Mouse (Mus musculus) macrophage (primary cell): ENCODE results near the gene Pde4b. TPM values are rescaled to one million over a fixed set of nuclear protein-coding genes. Genes with fewer than 3 reads are reported as not detected.
"Not testable (repeated sequence)": the region's sequence is repeated elsewhere in the genome, so short reads cannot be mapped to it uniquely, and the experiment has no call there.

ENCODE experiments used
- H3K27ac ChIP-seq: fragments of 350-480 bp; formaldehyde crosslinking; 2 replicates; pipeline ENCODE4 v1.9.0; 2021
- H3K36me3 ChIP-seq: fragments of 350-480 bp; formaldehyde crosslinking; 2 replicates; pipeline ENCODE4 v1.9.0; 2021; ENCODE audit errors: inconsistent target
- H3K4me3 ChIP-seq: fragments of 350-480 bp; formaldehyde crosslinking; 2 replicates; pipeline ENCODE4 v1.9.0; 2021; ENCODE audit errors: inconsistent target
- H3K79me2 ChIP-seq: fragments of 350-480 bp; formaldehyde crosslinking; 2 replicates; pipeline ENCODE4 v1.9.0; 2021; ENCODE audit errors: inconsistent target
- WGBS: methylation state at CpG from one replicate; pipeline ENCODE4 v1.1.7; 2026; ENCODE audit warnings: inconsistent platforms; ENCODE audit not compliant: missing documents; 5-methylcytosine and 5-hydroxymethylcytosine counted together
- polyA plus RNA-seq: library from polyadenylated mRNA; stranded (reverse); fragments of 250-400 nt; gene quantifications from 3 replicates; pipeline ENCODE4 v1.2.4, GENCODE M21; 2018; ENCODE audit warnings: inconsistent platforms
- total RNA-seq, 78 experiments: library from RNA; depleted of rRNA; stranded (reverse); fragments of 250-400 nt; gene quantifications; 1 replicate in 9 of 78; 2 replicates in 24 of 78; 3 replicates in 43 of 78; 4 replicates in 2 of 78; pipeline ENCODE4 v1.2.4; 2018; ENCODE audit warnings: inconsistent platforms in 56 of 78

The Pde4b gene
- total RNA-seq (2018; cell fraction: chromatin; rRNA removed), result 100 to 1,000 TPM in 18 of 26 experiments, 10 to 100 TPM in 8; 15.2 to 479 (median 168) TPM
- 100 to 1,000 TPM in 12 of 26 experiments, 10 to 100 TPM in 13, 1 to 10 TPM in 1; 9.0 to 313 (median 64.9) TPM for total RNA-seq (2018; cell fraction: cytosol; rRNA removed)
- total RNA-seq (2018; cell fraction: nucleus; rRNA removed), result 100 to 1,000 TPM in 19 of 26 experiments, 10 to 100 TPM in 7; 12.3 to 456 (median 192) TPM
- polyA plus RNA-seq, result 4.2 to 15.0 TPM (median 9.6 TPM) in 3 replicates

DNA sequence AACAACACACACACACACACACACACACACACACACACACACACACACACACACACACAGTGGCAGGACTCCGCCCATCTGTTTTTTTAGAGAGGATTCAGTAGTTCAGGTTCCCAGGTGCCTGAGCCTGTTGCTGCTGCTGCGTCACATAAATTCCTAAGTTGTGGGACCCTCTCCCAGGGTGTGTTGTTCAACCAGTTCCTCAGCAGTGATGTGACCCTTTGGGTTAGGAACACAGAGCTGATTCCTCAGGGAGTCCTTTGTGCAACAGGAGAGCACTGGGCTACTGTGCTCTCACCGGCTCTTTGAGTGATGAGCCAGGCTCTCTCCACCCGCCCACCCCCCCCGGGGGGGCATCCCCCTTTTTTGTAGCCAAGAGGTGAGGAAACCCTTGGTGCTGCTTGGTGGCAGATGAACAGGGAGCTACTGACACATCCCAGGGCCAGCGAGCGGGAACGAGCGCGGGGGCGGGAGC lies at the start of gene Pde4b:
TSS of gene Pde4b (plus strand) at position 453 of the 475 bp plus-strand sequence.
- 21% methylated on average over 11 of the region's 11 CpGs for WGBS
- no peak within 1 kb of the TSS for H3K4me3 ChIP-seq
- H3K27ac ChIP-seq, result no peak within 1 kb of the TSS
- no peaks in the 10 kb centered on the region for H3K79me2 ChIP-seq
- no peaks in the 10 kb centered on the region for H3K36me3 ChIP-seq

DNA sequence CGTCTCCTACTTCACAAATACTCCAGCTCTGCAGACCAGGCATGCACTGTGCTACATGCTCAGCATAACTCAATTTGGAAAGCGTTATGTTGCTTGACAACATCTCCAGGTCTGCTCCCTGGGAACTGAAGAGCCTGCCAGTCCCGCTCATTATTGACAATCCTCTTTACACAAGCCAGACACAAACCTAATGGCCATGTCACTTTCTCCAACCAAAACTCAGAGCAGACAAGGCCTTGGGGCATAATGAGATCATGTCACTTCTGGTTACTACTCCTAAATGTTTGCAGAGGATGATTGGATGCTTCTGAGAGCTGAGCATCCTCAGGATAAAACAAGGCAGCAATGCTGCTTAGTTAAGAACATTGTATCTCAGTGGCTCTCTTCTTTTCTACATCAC lies 47.2 kb upstream of the Pde4b start:
- Histone ChIP-seq H3K27ac (no peak overlapping the region), H3K4me3 (no peak overlapping the region), H3K36me3 (no peaks in the 10 kb centered on the region), H3K79me2 (no peaks in the 10 kb centered on the region)
- WGBS, result 90% methylated on average over 3 of the region's 3 CpGs

DNA sequence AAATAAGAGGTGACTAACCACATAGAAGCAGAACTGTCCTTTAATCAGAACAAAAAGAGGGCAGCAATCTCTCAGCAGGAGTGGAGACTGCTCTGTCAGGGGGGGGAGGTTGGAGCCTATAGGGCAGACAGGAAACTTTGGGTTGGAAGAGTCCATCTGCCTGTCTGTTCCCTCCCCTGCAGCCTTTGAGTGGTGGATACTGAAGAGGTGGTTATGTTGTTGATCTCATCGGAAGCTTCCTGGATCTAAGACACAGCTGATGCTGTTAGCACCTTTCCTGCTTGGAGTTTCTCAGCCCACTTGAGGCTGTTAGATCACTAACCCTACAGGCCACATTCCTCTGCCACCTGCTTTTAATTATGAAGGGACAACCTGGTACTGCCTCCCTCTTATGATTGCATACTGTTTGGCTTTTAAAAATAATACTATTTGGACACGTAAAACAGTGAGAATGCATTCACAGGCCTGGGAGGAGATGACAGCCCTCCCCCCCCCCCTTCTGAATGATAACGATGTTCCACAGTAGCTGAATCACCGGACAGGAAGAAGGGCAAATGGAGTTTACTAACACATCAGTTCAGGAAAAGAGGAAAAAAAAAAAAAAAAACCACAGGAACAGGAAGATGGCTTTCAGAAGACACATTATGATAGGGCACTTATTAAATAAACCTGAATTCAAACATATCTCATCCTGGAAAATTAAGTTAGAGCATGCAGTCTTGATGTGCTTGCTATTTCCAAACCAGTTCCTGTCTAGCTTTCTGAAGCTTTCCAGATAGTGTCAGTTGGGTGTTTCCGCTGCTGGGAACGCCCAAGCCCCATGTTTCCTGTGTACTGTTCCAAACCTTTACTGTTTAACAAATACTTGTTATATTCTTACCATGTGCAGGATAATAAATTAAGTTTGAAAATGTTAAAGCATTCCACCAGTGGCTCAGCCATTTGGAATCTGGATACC lies 41.9 kb upstream of the Pde4b start:
- H3K36me3 ChIP-seq, result no peaks in the 10 kb centered on the region
- 49% methylated on average over 6 of the region's 6 CpGs for WGBS
- no peak overlapping the region for H3K4me3 ChIP-seq
- H3K79me2 ChIP-seq, result no peaks in the 10 kb centered on the region
- H3K27ac ChIP-seq, result no peak overlapping the region

DNA sequence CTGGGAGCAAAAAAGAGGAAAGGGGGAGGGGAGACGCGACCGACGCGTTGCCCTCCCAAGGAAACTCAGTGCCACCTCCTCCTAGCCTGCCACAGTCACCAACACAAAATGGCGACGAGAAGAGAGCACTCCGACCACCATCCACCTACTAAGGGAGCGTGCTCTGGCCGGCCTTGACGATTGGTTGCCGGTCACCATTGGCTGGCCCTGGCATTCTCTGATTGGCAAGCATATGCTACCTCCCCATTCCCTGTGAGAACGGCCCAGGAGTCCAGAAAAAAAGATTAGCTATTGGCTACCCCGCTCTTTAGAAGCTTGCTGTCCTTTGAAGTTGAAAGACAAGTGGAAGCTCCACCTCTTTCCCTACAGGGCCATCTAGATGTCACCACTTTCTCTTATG lies 38.0 kb upstream of the Pde4b start:
- WGBS, result 97% methylated on average over 8 of the region's 14 CpGs
- H3K27ac ChIP-seq, H3K79me2 ChIP-seq, H3K4me3 ChIP-seq, H3K36me3 ChIP-seq: not testable (repeated sequence)

DNA sequence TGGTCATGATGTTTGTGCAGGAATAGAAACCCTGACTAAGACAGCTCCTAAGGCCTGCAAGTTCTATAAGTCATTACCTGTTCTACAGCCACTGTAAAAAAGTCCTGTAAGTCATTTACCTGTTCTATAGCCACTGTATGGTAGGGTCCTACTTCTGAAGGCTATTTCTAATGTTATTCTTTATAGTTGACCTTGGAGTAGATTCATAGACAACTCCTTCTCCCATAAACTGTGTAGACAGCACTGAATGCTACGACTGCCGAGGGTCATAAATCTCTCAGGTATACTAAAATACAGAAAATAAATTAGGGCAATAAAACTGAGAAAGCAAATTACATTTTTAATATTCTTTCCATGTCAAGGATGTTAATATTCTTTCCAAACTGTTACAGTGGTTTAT lies 26.0 kb upstream of the Pde4b start:
- Histone ChIP-seq H3K36me3 (no peaks in the 10 kb centered on the region), H3K27ac (no peak overlapping the region), H3K79me2 (no peaks in the 10 kb centered on the region), H3K4me3 (no peak overlapping the region)
- 89% methylated on average over 2 of the region's 2 CpGs for WGBS

DNA sequence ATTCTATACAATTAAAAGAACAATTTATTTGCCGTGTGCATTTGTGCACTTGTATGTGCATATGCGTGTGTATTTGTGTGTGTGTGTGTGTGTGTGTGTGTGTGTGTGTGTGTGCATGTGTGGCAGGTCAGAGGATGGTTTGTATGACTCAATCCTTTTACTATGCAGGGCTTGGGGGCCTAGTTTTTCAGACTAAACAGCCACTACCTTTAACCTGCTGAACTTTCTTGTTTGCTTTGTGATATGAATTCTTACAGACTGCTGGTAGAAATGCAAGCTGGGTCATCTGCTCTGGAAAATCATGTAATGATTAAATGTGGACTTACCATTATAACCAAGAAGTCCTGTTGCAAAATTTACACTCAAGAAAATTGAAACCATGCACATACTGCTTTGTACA lies 18.0 kb upstream of the Pde4b start:
- H3K27ac ChIP-seq, result no peak overlapping the region
- no peak overlapping the region for H3K4me3 ChIP-seq
- H3K36me3 ChIP-seq, result no peaks in the 10 kb centered on the region
- WGBS, result 94% methylated on average over 2 of the region's 2 CpGs
- no peaks in the 10 kb centered on the region for H3K79me2 ChIP-seq

DNA sequence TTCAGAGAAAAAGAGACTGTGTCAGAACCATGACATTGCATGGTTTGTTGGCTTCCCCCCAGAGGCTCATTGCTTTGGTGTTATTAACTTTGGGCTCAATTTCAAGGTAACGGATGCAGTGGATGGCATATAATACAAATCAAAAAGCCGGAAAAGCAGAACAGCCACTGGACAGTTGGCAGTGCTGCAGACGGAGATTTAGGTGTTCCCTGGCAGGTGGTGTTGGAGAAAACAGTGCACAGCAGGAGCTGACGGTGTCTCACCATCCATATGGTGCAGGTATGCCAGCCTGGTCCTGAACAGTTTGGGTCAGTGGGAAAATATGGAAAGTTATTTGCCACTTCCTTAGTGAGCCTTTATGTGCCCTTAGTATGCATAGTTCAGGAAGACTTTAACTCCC lies 1.0 kb upstream of the Pde4b start:
- Histone ChIP-seq H3K4me3 (no peak overlapping the region), H3K27ac (no peak overlapping the region), H3K36me3 (no peaks in the 10 kb centered on the region), H3K79me2 (no peaks in the 10 kb centered on the region)
- WGBS, result 94% methylated on average over 4 of the region's 4 CpGs

DNA sequence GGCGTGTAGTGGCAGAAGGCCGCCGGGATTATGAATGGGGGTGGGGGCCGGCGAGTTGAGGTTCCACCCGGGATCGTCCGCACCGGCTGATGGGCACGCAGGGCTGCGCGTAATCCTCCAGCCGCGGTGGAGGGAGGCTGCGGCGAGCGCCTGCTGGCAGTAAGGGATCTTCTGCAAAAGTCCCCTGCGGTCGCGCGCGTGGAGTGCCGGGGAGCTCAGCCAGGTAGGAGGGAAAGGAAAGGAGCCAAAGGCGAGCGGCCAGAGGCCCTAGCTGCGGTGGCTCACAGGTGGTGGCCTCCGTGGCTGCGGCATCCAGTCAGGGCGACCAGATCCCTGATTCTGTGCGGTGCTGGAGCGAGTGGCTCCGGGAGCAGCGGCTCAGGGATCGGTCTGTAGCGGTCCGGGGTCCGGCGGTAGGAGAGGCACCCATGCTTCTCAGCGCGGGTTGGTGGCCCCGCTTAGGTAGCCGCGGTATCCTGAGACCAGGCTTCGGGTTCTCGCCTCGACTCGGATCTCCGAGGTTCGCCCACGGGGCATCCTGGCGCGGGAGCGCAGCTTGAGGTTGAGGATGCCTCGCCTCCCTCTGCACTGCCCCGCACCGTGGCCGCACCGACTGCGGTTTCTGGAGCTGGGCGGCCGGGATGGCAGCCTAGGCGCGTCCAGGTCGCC lies 357 bp downstream of the Pde4b start:
- H3K27ac ChIP-seq, result no peak overlapping the region
- no peak overlapping the region for H3K4me3 ChIP-seq
- H3K36me3 ChIP-seq, result no peaks in the 10 kb centered on the region
- no peaks in the 10 kb centered on the region for H3K79me2 ChIP-seq
- 3% methylated on average over 56 of the region's 64 CpGs for WGBS

DNA sequence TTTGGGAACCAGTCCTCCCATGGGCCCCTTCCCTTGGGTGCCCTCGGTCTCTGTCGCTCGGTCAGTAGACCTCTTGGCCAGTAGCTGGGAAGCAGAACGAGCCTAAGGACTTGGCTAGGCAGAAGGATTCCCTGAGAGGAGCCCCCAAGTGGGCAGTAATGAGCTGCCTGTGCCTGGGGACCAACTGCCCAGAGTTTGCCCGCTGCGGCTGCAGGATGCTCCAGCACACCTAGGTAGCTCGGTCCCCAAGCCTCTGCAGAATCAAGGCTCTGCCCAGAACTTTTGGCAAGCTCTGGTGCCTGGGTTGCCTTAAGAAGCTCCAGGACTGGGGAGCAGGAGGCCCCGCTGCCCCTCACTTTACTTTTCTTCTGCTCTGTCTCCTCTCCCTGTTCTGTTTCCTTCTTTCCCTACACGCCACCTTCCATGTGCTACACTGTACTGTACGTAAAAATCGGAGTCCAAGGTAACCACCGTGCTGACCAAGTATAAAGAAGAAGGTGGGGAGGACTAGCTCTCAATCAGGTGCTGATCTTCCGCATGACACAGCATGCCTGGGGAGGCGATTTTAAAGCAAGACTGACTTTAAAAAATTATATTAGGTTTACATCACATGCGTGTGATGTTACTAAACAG lies 1.0 kb downstream of the Pde4b start:
- Histone ChIP-seq H3K36me3 (no peaks in the 10 kb centered on the region), H3K79me2 (no peaks in the 10 kb centered on the region), H3K27ac (no peak overlapping the region), H3K4me3 (no peak overlapping the region)
- WGBS, result 32% methylated on average over 15 of the region's 15 CpGs

DNA sequence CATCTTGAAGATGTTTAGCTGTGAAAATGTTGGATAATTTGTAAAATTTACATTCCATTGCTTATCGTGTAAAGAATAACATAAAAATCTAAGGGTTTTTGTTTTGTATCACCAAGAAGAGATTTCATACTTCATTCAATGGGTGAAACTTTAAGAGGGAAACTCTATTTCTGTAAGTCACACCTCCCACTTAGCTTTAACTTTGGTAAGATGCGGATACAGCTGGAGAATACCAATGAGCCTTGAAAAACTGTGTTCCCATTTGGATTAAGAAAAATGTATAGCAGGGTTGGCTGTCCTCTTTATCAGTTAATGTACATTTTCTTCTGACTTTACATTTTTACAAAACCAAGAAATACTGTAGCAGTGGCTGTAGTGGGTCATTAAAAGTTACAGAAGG lies 8.5 kb downstream of the Pde4b start:
- WGBS, result 91% methylated on average over 2 of the region's 2 CpGs

DNA sequence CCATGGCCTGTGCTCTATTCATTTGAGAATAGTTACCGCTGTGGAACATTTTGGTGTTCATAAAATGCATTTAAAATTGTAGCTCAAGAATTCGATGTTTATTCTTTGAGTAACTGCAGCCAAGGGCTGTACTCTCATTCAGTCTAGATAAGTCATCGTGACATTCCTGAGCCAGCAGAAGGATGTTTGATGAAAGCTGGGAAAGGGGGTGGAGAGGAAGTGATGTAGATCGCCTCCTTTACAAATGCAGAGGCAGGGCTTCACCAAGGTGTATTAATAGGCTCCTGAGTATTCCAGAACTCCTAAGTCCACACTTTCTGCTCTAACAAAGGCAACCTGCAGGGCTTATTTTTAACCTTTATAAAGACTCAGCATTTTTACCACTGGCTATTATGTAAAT lies 14.9 kb downstream of the Pde4b start:
- 72% methylated on average over 4 of the region's 4 CpGs for WGBS

More for the DNA sequence above, 8.5 kb downstream of the Pde4b start:
- H3K4me3 ChIP-seq, result no peak overlapping the region
- no peak overlapping the region for H3K27ac ChIP-seq
- no peaks in the 10 kb centered on the region for H3K36me3 ChIP-seq
- H3K79me2 ChIP-seq, result no peaks in the 10 kb centered on the region

DNA sequence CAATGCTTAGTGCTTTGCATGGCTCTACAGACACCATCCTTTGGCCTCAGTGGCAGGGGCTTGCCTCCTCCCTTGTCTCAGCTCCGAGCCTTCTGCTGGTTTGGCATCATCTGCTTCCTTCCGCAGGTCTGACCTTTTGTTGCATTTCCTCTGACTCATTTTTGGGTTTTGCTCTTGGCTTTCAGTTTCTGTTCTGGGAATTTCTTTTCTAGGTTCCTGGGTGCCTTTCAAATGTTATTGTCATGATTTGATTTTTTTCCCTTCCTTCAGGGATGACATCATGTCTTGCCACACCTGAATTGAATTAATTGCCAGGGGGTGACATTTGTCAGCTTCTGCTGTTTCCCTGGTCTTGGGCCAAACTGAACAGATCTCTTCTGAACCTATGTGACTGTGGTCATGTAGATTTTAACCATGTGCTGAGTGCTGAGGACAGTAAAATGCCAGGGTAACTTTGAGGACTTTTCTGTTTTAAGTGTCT lies 17.2 kb downstream of the Pde4b start:
- Histone ChIP-seq H3K79me2 (no peaks in the 10 kb centered on the region), H3K36me3 (no peaks in the 10 kb centered on the region), H3K27ac (no peak overlapping the region), H3K4me3 (no peak overlapping the region)
- 10% methylated on average over 2 of the region's 2 CpGs for WGBS

More for the DNA sequence above, 14.9 kb downstream of the Pde4b start:
- H3K27ac ChIP-seq, result no peak overlapping the region
- H3K4me3 ChIP-seq, result no peak overlapping the region
- no peaks in the 10 kb centered on the region for H3K36me3 ChIP-seq
- H3K79me2 ChIP-seq, result no peaks in the 10 kb centered on the region

DNA sequence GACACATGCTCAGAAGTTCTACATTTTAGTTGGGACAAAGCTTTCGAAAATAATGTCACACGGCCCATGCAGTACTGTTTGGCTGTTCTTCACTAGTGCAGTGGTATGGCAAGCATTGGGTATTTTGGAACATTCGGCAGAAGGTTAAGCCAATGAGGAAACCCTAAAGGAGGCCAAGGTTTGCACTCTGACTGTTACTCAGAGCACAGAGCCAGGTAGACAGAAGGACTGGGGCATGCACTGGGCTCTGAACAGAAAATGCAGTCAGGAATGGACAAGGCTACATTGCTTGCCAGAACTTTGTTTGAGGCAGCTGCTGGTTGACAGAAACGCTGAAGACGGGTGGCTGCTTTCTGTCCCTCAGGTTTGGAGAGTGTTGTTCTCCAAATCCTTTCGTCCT lies 19.4 kb downstream of the Pde4b start:
- H3K36me3 ChIP-seq, result no peaks in the 10 kb centered on the region
- 90% methylated on average over 6 of the region's 6 CpGs for WGBS
- no peak overlapping the region for H3K4me3 ChIP-seq
- H3K79me2 ChIP-seq, result no peaks in the 10 kb centered on the region
- no peak overlapping the region for H3K27ac ChIP-seq

DNA sequence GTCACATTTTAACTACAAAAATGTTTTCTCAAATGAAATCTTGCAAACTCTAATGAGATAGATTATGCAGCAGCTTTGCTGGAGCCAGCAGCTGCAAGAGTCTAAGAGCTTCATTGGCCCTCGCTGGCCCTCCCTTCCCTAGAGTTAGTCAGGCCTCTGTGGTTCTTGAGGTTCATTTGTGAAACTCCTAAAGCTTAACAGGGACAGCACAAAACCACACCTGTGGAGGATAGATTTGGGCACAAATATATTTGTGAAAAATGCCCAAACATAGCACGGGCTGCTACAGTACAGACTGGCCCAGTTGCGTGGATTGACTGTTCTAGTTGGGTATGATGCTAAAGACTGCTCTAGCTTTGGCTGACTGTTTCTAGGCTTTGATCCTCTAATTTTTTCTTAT lies 32.1 kb downstream of the Pde4b start:
- Histone ChIP-seq H3K4me3 (no peak overlapping the region), H3K36me3 (no peaks in the 10 kb centered on the region), H3K27ac (no peak overlapping the region), H3K79me2 (no peaks in the 10 kb centered on the region)
- 94% methylated on average over 3 of the region's 3 CpGs for WGBS
